Mouse (Mus musculus): ENCODE measurements around the gene Oxa1l. TPM values are rescaled to one million over a fixed set of nuclear protein-coding genes. Genes with fewer than 3 reads are reported as not detected.

The Oxa1l gene
- polyA plus RNA-seq, 1 experiment from 2014 or later: 29.2 TPM

GRCm38 (mm10) chr14:54409980-54410810 lies 49.6 kb downstream of the Oxa1l start:
- 28% methylated on average over 17 of the region's 17 CpGs for WGBS (ENCODE audit: missing documents)
- H3K36me3 ChIP-seq (ENCODE audit: inconsistent target): no peaks in the 10 kb centered on the region
- H3K79me2 ChIP-seq (ENCODE audit: inconsistent target): peaks cover 38% of the 10 kb centered on the region
- peak overlapping the region; percentile 12; the same call in 1 of the 2 replicates for H3K4me3 ChIP-seq (ENCODE audit: inconsistent target)
- peak overlapping the region; percentile 82 for H3K27ac ChIP-seq

- WGBS (ENCODE audit: missing documents): 81% methylated on average over 8 of the region's 9 CpGs
- Histone ChIP-seq H3K4me3 (ENCODE audit: inconsistent target) (no peak overlapping the region), H3K36me3 (ENCODE audit: inconsistent target) (no peaks in the 10 kb centered on the region), H3K27ac (no peak overlapping the region), H3K79me2 (ENCODE audit: inconsistent target) (peaks cover 20% of the 10 kb centered on the region)
Measured at GRCm38 (mm10) chr14:54412000-54412576, 51.5 kb downstream of the Oxa1l start.

- peaks cover 14% of the 10 kb centered on the region for H3K79me2 ChIP-seq (ENCODE audit: inconsistent target)
- H3K4me3 ChIP-seq (ENCODE audit: inconsistent target): no peak overlapping the region
- WGBS (ENCODE audit: missing documents): 76% methylated on average over 2 of the region's 2 CpGs
- no peak overlapping the region for H3K27ac ChIP-seq
- no peaks in the 10 kb centered on the region for H3K36me3 ChIP-seq (ENCODE audit: inconsistent target)
Measured at GRCm38 (mm10) chr14:54412629-54413170, 52.1 kb downstream of the Oxa1l start.

DNA sequence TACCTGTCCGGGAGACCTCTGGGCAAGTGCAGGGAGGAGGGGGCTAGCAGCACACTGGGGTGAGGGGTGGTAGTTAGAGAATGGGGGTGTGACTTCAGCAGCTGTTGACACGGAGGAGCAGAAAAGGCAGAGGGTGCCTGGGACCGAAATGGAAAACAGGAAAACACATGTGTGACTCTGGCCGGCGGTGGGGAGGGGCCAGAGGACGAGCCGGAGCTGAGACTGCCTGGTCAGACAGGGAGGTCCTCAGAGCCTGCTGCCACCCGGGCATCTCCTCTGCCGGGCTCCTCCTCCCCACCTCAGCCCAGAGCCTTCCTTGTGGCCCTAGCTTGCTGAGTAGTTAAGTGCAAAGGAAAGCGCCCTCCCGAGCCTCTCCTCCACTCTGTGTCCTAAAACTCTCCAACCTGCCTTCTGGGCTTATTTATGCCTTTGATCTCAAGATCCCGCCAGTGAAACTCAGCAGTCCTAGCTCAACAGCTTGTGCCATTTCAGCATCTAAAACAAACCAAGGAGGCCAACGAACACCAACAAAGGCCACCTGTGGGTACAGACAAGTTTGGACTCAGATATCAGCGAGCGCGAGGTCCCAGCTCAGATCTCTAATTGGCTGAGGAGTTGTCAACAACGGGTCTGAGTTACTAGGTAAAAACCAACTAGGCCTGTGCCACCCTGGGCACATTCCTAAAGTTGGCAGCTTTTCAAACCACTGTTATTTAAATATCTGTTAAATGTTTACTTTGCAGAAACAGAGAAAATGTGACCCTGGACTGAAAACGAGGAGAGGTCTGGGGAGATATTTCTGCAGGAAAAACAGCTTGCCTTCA lies 53.5 kb downstream of the Oxa1l start:
- H3K79me2 ChIP-seq (ENCODE audit: inconsistent target): peaks cover under 1% of the 10 kb centered on the region; the same call in 1 of the 2 replicates
- no peak overlapping the region for H3K4me3 ChIP-seq (ENCODE audit: inconsistent target)
- WGBS (ENCODE audit: missing documents): 31% methylated on average over 18 of the region's 18 CpGs
- no peaks in the 10 kb centered on the region for H3K36me3 ChIP-seq (ENCODE audit: inconsistent target)
- no peak overlapping the region for H3K27ac ChIP-seq

DNA sequence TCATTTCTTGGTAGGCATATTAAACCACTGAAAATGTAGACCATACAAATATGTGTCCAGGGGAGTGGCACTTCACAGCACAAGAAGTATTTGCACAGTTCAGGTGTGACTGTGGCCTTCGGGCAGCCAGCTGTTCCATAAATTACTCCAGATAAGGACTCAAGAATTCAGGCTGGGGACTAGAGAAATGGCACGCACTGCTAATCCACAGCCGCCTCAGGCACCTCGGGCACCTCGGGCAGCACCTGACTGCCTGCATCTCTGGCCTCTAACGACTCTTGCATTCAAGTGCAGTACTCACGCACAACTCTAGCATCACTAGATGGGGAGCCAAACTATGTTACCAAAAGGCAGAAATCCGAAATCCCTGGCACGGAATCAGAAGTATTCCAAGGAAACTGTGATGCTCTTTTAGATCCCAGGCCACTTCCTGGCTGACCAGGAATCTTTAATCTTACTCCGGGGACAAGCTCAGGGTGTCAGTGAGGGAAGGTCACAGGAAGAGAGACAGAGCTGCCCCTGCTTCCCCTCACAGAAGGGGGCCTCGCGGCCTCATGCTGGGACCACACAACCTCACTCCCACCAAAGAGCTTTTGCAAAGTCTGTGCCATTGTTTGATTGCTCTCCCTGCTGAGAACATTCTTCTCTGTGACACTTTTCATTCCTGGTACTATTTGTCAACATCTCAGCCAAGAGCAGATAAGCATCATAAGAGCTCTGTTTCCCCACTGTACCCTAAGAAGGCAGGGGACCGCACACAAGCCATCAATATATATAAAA lies 54.8 kb downstream of the Oxa1l start:
- Histone ChIP-seq H3K4me3 (ENCODE audit: inconsistent target) (no peak overlapping the region), H3K36me3 (ENCODE audit: inconsistent target) (no peaks in the 10 kb centered on the region), H3K27ac (no peak overlapping the region), H3K79me2 (ENCODE audit: inconsistent target) (no peaks in the 10 kb centered on the region)
- 90% methylated on average over 13 of the region's 13 CpGs for WGBS (ENCODE audit: missing documents)

- Histone ChIP-seq H3K4me3 (ENCODE audit: inconsistent target) (no peak overlapping the region), H3K79me2 (ENCODE audit: inconsistent target) (no peaks in the 10 kb centered on the region), H3K27ac (no peak overlapping the region), H3K36me3 (ENCODE audit: inconsistent target) (no peaks in the 10 kb centered on the region)
- whole genome bisulfite sequencing (ENCODE audit: missing documents): 81% methylated on average over 5 of the region's 5 CpGs
Measured at GRCm38 (mm10) chr14:54416229-54416775, 55.7 kb downstream of the Oxa1l start.

DNA sequence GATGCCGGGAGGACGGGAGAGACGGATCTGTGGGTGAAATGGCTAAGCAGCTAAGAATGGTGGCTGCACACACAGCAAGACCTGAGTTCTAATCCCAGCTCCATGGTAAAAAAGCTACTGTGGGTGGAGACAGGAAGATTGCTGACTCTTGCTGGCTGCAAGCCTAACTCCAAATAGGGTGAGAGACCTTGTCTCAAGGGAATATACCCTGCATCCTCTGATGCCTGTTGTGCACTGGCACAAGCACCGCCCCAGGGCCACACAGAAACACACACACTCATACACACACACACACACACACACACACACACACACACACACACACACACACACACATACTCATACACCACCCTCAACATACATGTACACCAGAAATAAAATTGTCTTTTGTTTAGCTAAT lies 56.2 kb downstream of the Oxa1l start:
- H3K27ac ChIP-seq: no peak overlapping the region
- no peak overlapping the region for H3K4me3 ChIP-seq (ENCODE audit: inconsistent target)
- no peaks in the 10 kb centered on the region for H3K79me2 ChIP-seq (ENCODE audit: inconsistent target)
- WGBS (ENCODE audit: missing documents): 92% methylated on average over 4 of the region's 4 CpGs
- no peaks in the 10 kb centered on the region for H3K36me3 ChIP-seq (ENCODE audit: inconsistent target)

DNA sequence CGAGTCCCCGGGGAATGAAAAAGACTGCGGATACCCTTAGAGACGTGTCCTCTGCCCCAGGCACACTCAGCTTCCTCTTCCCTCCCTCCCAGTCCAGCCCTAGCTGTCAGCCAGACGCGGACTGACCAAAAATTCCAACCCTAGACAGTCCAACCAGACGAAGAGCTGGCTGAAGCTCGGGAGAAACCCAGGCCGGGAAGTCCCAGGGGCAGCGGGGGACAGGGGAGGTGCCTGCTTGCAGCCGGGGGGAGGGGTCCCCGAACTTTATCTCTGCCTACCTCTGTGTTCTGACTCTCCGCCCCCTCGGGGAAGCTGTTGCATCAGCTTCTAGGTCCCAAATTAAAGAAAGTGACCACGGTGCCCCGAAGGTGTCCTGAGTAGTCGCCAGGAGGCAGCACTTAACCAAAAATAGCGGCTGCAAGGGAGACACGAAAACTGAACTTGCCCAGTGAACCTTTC lies 57.0 kb downstream of the Oxa1l start, which contains the start of gene Slc7a7:
Gene Slc7a7 (minus strand): TSS at position 158 of the 459 bp plus-strand sequence.
- WGBS (ENCODE audit: missing documents): 41% methylated on average over 19 of the region's 19 CpGs
- Histone ChIP-seq H3K36me3 (ENCODE audit: inconsistent target) (no peaks in the 10 kb centered on the region), H3K27ac (no peak within 1 kb of the TSS), H3K4me3 (ENCODE audit: inconsistent target) (no peak within 1 kb of the TSS), H3K79me2 (ENCODE audit: inconsistent target) (no peaks in the 10 kb centered on the region)

Other genes with a start within 250 kb of the Oxa1l start
- gene Dad1, start 106.7 kb upstream of the Oxa1l start, polyA plus RNA-seq (2018): 65.9 to 151 TPM (median 121 TPM) in 3 replicates
- gene Abhd4, start 106.6 kb upstream of the Oxa1l start, polyA plus RNA-seq (2018): 52.1 to 98.9 TPM (median 69.8 TPM) in 3 replicates
- not detected in 3 replicates for gene Olfr49, start 75.9 kb upstream of the Oxa1l start, polyA plus RNA-seq (2018)
- gene Slc7a7, start 56.9 kb downstream of the Oxa1l start, polyA plus RNA-seq (2018): 39.3 to 48.7 TPM (median 48.3 TPM) in 3 replicates
- gene Mrpl52, start 66.1 kb downstream of the Oxa1l start, polyA plus RNA-seq (2018): 40.3 to 199 TPM (median 94.6 TPM) in 3 replicates
- gene Mmp14, start 70.8 kb downstream of the Oxa1l start, polyA plus RNA-seq (2018): 19.5 to 30.7 TPM (median 25.0 TPM) in 3 replicates
- gene Lrp10, start 103.3 kb downstream of the Oxa1l start, polyA plus RNA-seq (2018): 48.6 to 72.9 TPM (median 53.7 TPM) in 3 replicates
- not detected in 3 replicates for gene Rem2, start 115.3 kb downstream of the Oxa1l start, polyA plus RNA-seq (2018)
- gene Prmt5, start 156.7 kb downstream of the Oxa1l start, polyA plus RNA-seq (2018): 13.8 to 37.2 TPM (median 33.4 TPM) in 3 replicates
- 12.0 to 20.7 TPM (median 13.2 TPM) in 3 replicates for gene Haus4, start 193.8 kb downstream of the Oxa1l start, polyA plus RNA-seq (2018)
- 0.33 to 0.94 TPM (median 0.66 TPM) in 3 replicates for gene Ajuba, start 216.7 kb downstream of the Oxa1l start, polyA plus RNA-seq (2018)
- gene 4931414P19Rik, start 245.2 kb downstream of the Oxa1l start, polyA plus RNA-seq (2018): 3.5 to 3.9 TPM (median 3.7 TPM) in 3 replicates

Data from macrophage (primary cell).